Mouse (Mus musculus) small intestine, adult 2 months (tissue): ENCODE data around the gene Abcd3.

Experiments
- CTCF ChIP-seq: fragments of 200-500 bp; IDR thresholded peaks from 2 replicates; pipeline ENCODE4 v1.5.1; 2012; ENCODE audit warnings: low read depth, mild to moderate bottlenecking, control low read depth, inconsistent platforms, low read length, moderate library complexity, mixed read lengths; ENCODE audit not compliant: insufficient replicate concordance, insufficient read length; ENCODE audit errors: extremely low read depth
- POLR2A ChIP-seq: fragments of 200-500 bp; IDR thresholded peaks from 2 replicates; pipeline ENCODE4 v1.6.1; 2012; ENCODE audit warnings: low read depth, mild to moderate bottlenecking, control low read depth, inconsistent platforms, low read length, moderate library complexity

DNA sequence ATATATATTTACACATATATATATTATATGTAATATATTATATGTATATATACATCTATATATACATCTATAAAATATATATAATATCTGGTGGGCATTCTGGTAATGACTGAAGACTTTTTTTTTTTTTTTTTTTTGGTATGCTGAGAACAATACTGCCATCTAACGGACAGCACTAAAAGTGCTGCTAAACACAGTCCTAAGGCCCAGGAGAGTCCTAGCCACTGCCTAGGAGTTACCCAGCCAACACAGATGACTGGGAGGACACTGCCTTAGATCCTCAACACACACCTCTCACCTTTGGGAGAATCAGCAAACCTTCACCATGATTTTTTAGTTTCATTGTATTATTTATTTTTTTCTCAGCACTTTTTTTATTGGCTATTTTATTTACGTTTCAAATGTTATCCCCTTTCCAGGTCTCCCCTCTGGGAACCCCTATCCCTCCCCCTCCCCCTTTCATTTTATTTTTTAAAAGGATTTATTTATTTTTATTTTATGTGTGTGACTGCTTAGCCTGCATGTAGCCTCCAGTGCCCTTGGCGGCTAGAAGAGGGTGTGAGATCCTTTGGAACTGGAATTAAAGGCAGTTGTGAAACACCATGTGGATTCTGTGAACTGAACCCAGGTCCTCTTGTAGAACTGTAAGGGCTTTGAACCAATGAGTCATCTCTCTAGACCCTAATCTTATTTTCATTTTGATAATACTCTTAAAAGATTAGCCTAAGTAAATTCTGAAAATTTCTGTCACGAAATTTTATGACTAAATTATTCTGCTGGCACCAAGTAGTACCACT is 52.8 kb downstream of the Abcd3 start:
- TF ChIP-seq CTCF (peak; percentile 28; the same call in 1 of the 2 replicates), POLR2A (no peak)
